Mouse (Mus musculus) gastrocnemius, adult 2 months (tissue): ENCODE results near the gene Pdzd2. TPM values are rescaled to one million over a fixed set of nuclear protein-coding genes. Genes with fewer than 3 reads are reported as not detected.

Source experiments
- DNase-seq: peaks from one replicate; pipeline ENCODE4 v3.0.0; 2022
- H3K27ac ChIP-seq: fragments of 200-600 bp; 2 replicates; pipeline ENCODE4 v1.8.1; 2022; ENCODE audit warnings: mild to moderate bottlenecking
- H3K4me3 ChIP-seq: fragments of 200-600 bp; 2 replicates; pipeline ENCODE4 v1.8.1; 2022; ENCODE audit warnings: mild to moderate bottlenecking, moderate library complexity
- CTCF ChIP-seq: fragments of 200-600 bp; IDR thresholded peaks from 2 replicates; pipeline ENCODE4 v1.8.1; 2022; ENCODE audit warnings: antibody characterized with exemption, mild to moderate bottlenecking, moderate library complexity
- intact Hi-C: fragments of 180-260 bp; cut with DNase I; formaldehyde crosslinking; loops from one replicate; pipeline ENCODE4 v1.15.1; 2025
- total RNA-seq, 2 experiments: library from RNA; stranded (reverse); gene quantifications; 2 replicates each; pipeline ENCODE4 v1.2.3; 2021

Pdzd2 gene
- total RNA-seq, 2 experiments from 2014 or later: 17.0 to 23.8 TPM

- peak overlapping the region; percentile 77 for H3K4me3 ChIP-seq
- intact Hi-C loops: no loop called here
- no peak for TF ChIP-seq CTCF
- DNase-seq: no peak
- H3K27ac ChIP-seq: peak overlapping the region; percentile 94
These were observed 192.9 kb downstream of the Pdzd2 start for GRCm38 (mm10) chr15:12546781-12547180.

GRCm38 (mm10) chr15:12545671-12546070 is 194.1 kb downstream of the Pdzd2 start:
- no peak for TF ChIP-seq CTCF
- intact Hi-C loops: no loop called here
- peak overlapping the region; percentile 94 for H3K27ac ChIP-seq
- peak overlapping the region; percentile 77 for H3K4me3 ChIP-seq
- peak; percentile 52 for DNase-seq

DNA sequence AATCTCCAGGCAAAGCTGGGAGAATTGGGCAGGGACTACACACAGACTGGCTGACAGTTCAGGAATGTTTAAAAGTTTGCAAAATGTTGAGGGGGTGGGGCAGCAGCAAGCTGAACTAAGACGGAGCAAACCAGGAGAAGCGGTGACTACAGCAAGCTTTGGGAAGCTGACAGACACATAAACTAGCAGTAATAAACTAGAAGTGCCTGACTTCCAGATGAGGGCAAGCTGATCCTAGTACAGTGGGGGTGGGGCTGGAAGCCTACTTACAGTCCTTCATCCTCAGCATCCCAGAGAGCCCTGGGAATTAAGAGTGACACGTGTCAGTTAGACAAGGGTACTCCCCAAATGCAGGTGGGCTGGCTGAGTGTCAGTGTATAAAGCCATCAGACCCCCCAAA is 194.5 kb downstream of the Pdzd2 start:
- Histone ChIP-seq H3K27ac (peak overlapping the region; percentile 94), H3K4me3 (peak overlapping the region; percentile 77)
- intact Hi-C loops: no loop called here
- DNase-seq: peak; percentile 34
- no peak for TF ChIP-seq CTCF

GRCm38 (mm10) chr15:12543686-12544325 is 195.9 kb downstream of the Pdzd2 start:
- no peak overlapping the region for H3K27ac ChIP-seq
- intact Hi-C loops: no loop called here
- DNase-seq: no peak
- no peak for TF ChIP-seq CTCF
- H3K4me3 ChIP-seq: no peak overlapping the region

DNA sequence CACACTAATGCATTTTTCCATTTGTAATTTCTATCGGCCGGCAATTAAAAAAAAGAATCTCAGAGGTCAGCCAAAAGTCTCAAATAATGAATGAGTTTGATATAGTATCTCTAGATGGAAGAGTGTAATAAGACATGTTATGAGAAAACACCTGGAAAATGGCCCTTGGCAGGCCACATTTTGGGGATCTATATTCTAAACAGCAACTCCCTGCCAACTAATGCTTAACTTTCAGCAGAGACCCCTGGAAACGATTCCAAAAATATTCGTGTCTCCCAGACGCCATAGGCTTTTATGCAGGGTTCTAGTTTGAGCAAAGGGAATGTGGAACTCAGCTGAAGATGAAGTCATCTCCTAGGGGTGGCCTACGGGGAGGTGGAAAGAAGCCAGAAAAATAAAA is 197.4 kb downstream of the Pdzd2 start:
- Histone ChIP-seq H3K27ac (no peak overlapping the region), H3K4me3 (no peak overlapping the region)
- DNase-seq: no peak
- intact Hi-C loops: no loop called here
- TF ChIP-seq CTCF: no peak

DNA sequence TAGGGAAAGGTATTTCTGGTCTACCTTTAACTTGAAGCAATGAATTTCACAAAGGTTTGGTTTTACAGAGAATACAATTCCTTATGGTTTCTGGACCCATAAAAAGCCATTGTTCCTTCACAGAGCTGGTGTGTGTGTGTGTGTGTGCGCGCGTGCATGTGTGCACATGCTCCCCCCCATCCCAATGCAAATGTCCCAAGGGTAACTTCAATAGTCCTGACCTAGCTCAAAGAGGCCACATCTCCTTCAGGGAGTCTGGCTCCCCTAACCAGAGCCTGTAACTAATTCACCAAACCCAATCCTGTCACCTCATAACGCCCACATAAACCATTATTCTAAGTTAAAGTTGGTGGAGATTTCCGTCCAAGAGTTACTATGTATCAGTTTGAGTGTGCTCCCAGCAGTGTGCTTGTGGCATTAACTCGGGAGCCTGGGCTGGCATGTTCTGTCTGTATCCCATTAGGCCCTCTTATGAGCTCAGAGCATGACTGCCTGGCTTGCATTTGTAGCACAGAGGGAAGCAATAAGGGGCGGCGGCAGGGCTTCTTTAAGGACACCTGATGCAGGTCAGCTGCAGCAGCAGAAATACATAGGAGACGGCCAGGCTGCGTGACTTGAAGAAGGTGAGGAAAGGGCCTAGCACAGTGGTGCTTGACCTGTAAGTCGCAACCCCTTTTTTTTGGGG is 200.0 kb downstream of the Pdzd2 start:
- no peak overlapping the region for H3K4me3 ChIP-seq
- H3K27ac ChIP-seq: no peak overlapping the region
- no peak for TF ChIP-seq CTCF
- DNase-seq: no peak
- intact Hi-C loops: no loop called here

DNA sequence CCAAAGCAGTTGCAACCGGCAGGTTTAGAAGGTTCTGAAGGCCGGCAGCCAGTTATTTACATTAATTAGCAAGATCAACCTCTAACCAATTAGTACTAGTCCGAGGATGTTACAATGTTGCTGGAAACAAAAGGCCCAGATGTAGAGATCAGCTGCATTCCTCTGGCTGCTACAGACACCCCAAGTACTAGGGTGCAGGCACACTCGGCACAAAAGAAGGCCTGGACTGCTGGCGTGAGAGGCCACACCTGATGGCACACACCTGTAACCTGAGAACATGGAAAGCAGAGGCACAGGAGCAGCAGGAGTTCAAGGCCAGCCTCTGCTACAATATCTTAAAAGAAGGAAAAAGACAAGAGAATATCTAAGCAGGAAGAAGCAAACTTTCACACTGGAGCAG is 206.5 kb downstream of the Pdzd2 start:
- no peak for DNase-seq
- no peak overlapping the region for H3K4me3 ChIP-seq
- TF ChIP-seq CTCF: no peak
- no peak overlapping the region for H3K27ac ChIP-seq
- intact Hi-C loops: no loop called here

DNA sequence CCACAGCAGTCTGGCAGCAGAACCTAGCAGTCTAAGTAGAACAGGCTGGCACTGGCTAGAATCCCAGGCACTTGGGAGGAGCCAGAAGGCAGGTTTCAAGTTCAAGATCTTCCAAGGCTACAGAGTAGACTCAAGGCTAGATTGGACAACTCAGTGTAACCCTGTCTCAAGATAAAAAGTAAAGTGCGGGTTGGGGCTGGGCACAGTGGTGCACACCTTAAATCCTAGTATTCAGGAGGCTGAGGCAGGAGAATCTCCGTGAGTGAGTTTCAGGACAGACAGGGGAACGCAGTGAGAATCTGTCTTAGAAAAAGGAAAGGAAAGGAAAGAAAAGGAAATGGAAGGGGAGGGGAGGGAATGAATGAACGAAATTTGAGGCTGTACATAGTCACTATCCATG is 207.2 kb downstream of the Pdzd2 start:
- Histone ChIP-seq H3K4me3 (no peak overlapping the region), H3K27ac (no peak overlapping the region)
- no peak for DNase-seq
- intact Hi-C loops: no loop called here
- no peak for TF ChIP-seq CTCF

DNA sequence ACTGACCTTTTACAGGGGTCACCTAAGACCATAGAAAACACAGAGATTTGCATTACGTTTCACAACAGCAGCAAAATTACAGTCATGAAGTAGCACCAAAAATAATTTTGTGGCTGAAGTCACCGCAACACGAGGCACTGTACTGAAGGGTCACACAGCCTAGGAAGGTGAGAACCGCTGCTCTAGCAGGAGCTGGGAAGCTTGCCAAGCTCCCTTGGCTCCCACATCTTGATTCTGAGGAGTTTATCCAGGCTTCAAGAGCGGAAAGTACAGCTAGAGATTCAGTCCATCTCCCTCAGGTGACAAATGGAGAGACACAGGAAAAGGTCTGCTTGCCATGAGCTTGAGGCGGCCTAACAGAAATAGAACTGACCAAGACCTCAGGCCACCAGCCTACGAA is 216.9 kb downstream of the Pdzd2 start:
- intact Hi-C loops: no loop called here
- peak; percentile 63 for DNase-seq
- no peak for TF ChIP-seq CTCF
- Histone ChIP-seq H3K27ac (peak overlapping the region; percentile 48; the same call in 1 of the 2 replicates), H3K4me3 (no peak overlapping the region)

DNA sequence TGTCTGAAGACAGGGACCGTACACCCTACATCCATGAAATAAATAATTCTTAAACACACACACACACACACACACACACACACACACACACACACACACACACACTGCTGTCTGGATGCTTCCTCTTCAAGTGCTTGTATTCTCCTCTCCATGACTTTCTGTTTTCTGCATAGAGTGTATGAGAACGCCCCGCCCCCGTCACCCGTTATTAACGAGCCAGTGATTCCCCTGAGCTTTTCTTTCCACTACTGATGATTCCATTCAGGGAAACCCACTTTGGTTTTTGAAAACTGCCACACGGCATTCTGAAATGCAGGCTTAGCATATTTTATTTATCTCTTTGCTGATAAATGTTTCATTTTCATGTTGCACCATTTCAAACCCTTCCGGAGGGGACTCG is 219.4 kb downstream of the Pdzd2 start:
- TF ChIP-seq CTCF: no peak
- no peak overlapping the region for H3K27ac ChIP-seq
- intact Hi-C loops: no loop called here
- H3K4me3 ChIP-seq: no peak overlapping the region
- no peak for DNase-seq

GRCm38 (mm10) chr15:12518370-12518973 is 221.3 kb downstream of the Pdzd2 start:
- Histone ChIP-seq H3K27ac (peak overlapping the region; percentile 62), H3K4me3 (peak overlapping the region; percentile 23; the same call in 1 of the 2 replicates)
- no peak for DNase-seq
- intact Hi-C loops: no loop called here
- TF ChIP-seq CTCF: no peak

DNA sequence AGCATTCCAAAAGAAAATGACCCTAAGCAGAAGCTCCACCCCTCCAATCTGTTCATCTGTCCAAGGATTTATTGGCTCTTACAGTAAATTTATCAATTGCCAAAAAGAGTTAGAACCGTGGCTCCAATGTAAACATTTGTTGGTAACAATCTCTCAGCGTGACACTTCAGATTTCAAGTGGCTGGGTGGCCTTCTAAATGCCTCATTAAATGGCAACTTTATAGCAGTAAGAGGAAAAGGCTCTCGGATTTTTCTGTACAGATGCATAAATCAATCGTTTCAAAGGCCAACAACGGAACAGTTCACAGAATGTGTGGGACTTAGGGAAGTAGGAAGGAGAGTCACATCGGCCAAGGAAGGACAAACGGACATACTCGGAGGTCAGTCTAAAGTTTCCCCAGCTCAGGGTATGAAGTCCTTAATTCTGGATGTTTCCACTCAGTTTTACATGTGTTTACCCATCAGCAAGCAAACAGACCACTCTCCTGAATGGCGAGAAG is 222.4 kb downstream of the Pdzd2 start:
- Histone ChIP-seq H3K4me3 (no peak overlapping the region), H3K27ac (peak overlapping the region; percentile 62)
- no peak for TF ChIP-seq CTCF
- intact Hi-C loops: no loop called here
- DNase-seq: no peak

DNA sequence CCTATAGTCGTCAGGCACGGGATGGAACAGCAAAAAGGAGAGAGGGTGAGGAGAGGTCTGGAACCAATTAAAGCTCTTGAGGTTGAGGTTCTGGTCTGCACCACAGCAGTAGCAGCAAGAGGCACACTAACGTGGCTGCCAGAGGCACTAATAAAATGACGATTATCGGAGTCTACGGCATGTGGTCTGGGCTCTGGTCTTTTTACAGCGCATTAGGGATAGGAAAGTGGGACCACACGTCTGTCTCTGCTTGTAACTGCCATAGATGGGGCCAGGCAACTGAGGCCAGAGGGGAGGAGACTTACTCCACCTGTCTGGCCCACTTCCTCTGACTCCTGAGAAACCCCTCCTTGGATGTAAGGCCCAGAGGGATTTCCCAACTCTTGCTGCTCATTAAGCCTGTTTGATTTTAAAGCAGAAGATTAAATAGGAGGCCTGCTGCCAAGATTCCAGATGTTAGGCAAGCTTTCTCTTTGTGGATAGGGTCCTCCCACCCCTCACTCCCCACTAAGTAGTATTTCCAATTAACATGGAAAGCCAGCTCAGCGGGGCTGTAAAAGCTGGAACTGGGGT is 224.4 kb downstream of the Pdzd2 start:
- DNase-seq: no peak
- Histone ChIP-seq H3K4me3 (no peak overlapping the region), H3K27ac (no peak overlapping the region)
- no peak for TF ChIP-seq CTCF
- intact Hi-C loops: no loop called here
